Mouse (Mus musculus) layer of hippocampus, postnatal 10 days (tissue): ENCODE results near the gene Gm20605. TPM values are rescaled to one million over a fixed set of nuclear protein-coding genes. Genes with fewer than 3 reads are reported as not detected.
"Not testable (repeated sequence)": the region's sequence is repeated elsewhere in the genome, so short reads cannot be mapped to it uniquely, and the experiment has no call there.

Experiments used
- DNase-seq, 2 experiments: peaks; one replicate each; pipeline ENCODE4 v3.0.0; 2021; ENCODE audit warnings: low spot score in 2 of 2
- total RNA-seq, 2 experiments: library from RNA; stranded (reverse); gene quantifications; 2 replicates each; pipeline ENCODE4 v1.2.3; 2021

Gm20605 gene
- total RNA-seq, 2 experiments from 2014 or later: 8.7 to 8.9 TPM

DNA sequence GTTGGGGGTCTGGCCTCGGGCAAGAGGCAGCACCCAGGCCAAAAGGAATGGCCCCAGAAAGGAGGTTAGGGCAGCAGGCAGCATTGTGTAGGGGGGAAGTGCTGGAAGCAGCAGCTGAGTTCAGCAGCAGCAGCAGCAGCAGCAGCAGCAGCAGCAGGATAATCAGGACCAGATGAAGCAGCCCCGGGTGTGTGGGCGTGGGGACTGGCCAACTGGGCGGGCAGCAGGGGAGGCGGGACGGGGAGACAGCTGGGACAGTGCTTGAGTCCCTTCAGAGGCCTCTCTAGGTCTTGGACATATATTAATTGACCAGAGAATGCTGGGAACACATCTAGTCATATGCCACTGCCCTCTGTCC is 17.8 kb upstream of the Gm20605 start:
- DNase-seq: no peak

DNA sequence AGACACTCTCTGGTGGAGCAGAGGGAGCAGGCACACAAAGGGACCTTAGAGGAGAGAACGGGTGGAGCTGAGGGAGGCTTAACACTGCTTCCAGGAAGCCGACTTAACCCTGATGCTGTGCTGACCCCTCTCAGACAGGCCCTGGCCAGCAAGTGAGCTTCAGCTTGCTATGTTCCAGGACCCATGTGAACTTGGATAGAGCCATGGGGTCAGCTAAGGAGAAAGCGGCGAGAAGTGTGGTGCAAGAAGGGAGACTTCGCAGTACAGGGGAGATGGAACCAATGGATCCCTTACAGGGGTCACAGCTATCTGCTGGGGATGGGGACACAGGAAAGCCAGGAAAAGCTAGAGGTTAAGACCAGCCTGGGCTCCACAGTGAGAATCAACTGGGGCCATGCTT is 15.9 kb upstream of the Gm20605 start:
- DNase-seq: no peak

DNA sequence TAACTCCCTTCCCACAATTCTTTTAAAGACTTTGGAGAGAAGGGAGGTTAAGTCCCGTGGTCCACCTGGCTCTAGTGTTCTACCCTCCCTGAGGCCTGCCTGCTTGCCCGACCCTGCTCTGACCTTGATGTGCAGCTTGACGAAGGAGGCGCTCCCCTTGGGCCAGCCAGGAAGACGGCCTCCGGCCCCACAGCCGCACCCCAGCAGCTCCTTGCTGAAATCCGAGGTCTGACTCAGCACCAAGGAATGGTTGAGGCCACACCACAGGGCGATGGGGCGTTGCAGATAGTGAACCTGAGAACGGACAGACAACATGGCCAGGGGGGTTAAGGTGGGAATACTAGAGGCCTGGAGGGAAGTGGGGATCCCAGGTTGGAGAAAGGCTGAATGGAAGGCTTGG is 15.4 kb upstream of the Gm20605 start, which contains the start of gene Pcolce:
TSS of gene Pcolce (minus strand) at position 235 of the 400 bp plus-strand sequence.
- DNase-seq: no peak

DNA sequence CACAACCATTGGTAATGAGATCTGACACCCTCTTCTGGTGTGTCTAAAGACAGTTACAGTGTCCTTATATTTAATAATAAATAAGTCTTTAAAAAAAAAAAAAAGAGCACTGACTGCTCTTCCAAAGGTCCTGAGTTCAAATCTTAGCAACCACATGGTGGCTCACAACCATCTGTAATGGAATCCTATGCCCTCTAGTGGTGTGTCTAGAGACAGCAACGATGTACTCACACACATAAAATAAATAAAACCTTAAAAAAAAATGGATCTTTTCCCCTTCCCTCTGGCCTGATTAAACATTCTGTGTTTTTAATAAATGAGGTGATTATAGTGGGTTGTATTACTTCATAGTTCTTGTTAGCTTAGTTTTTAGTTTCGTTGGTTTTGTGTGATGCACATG is 14.1 kb upstream of the Gm20605 start:
- not testable (repeated sequence) for DNase-seq

DNA sequence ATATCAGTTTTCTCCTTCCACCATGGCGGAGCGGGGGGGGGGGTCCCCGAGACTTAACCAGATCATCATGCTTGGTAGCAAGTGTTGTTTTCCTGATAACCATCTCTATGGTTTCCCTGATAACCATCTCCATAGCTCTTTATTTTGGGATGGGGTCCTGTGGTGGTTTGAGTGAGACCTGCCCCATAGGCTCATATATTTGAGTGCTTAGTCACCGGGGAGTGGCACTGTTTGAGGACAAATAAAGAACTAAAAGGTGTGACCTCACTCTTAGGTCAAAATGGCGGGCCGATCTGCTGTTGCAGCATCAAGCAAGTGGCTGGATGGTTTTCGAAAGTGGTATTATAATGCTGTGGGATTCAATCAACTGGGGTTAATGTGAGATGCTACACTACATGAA is 13.6 kb upstream of the Gm20605 start:
- no peak for DNase-seq

DNA sequence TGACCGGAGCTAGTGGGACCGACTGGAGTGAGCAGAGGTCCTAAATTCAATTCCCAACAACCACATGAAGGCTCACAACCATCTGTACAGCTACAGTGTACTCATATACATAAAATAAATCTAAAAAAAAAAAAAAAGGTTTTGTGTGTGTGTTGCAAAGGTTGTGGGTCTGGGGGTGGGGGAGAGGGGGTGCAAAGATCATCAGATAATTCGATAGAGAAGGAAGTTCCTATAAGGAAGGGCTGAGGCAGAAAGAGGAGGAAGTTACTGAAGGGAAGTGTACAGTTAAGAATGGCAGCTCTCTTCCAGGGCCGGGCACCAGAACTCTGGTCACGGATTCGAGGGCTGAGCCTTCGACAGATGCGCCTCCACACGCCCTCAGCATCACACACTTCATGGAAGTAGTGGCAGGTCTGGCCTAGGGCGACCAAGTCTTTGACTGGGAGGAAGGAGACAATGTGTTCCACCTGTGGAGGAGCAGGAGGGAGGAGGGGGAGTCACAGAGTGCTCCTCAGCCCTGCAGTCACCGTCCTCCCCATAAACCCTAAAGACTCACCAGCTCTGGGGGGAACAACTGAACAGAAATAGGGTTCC is 4.9 kb upstream of the Gm20605 start:
- DNase-seq: no peak

DNA sequence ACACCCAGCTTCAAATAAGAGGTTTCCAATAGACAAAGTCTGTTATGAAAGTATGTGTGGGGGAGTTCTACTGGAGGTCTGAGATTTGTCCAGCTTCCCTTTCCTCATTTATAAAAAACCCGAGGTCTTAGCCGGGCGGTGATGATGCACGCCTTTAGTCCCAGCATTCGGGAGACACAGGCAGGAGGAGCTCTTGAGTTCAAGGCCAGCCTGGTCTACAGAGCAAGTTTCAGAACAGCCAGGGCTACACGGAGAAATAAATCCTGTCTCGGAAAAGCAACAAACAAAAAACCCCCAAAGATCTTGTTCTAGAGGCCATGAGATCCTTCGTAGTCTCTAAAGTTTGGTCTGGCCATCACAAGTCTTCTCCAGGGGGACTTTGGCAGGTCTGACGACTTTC is 984 bp upstream of the Gm20605 start:
- DNase-seq: no peak

DNA sequence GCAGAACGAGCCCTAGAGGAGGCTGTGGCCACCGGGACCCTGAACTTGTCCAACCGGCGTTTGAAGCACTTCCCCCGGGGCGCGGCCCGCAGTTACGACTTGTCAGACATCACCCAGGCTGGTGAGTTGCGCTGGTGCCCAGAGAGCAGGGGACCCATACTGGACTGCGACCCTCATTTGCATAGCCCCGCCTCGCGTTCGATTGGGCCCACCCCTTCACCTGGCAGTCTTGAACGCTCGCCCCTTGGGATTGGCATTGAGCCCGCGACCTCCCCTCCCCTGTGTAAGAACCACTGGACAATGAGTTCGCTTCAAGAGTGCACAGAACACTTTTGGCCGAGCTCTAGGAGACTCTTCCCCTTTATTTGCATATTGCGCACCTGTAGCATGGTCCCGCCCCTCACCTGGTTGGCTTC is 339 bp downstream of the Gm20605 start:
- DNase-seq: no peak

DNA sequence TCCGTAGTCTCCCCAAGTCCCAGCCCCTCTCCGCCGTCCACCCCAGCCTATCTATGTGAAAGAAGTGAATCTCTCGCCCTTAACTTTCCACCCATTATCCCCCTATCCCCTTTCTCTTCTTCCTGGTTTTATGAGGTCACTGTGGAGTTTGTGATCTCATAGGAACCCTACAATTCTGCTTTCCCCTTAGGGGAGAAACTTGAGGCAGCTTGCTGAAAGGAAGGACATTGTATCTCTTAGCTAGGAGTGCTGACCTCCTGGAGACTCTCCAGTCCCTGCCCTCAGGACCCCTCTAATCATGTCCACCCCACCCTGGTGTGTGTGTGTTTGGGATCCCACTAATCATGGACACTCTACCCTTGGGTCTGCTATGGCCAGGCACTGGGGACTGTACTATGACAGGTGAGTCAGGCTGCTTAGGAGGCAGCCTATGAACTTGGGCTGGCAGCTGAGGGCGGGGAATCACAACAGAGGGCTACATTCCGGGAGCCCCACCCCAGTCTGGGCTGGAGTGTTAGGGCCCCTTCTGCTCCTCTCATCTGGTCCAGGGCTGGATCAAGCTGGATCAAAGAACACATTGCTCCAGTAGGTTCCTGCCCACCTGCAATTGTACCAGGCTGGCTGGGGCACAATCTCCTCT is 1.1 kb downstream of the Gm20605 start:
- no peak for DNase-seq

DNA sequence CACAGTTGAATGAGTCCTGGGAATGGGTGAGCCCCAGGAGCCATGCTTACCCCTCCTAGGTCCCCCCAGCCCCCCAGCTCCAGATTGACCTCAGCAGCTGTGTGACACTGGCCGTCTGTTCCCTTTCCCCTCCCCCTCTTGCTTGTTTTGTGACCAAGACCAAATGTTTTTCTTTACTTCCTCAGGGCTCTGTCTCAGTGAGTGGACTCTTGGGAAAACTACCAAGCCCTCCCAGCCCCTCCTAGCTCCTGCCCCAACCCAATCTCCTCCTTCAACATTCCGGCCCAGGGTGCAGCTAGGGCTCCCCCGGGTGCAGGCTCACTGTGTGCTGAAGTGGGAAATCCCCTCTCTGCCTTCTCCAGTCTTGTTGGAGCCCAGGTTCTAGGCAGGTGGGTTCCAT is 1.6 kb downstream of the Gm20605 start:
- DNase-seq: no peak

DNA sequence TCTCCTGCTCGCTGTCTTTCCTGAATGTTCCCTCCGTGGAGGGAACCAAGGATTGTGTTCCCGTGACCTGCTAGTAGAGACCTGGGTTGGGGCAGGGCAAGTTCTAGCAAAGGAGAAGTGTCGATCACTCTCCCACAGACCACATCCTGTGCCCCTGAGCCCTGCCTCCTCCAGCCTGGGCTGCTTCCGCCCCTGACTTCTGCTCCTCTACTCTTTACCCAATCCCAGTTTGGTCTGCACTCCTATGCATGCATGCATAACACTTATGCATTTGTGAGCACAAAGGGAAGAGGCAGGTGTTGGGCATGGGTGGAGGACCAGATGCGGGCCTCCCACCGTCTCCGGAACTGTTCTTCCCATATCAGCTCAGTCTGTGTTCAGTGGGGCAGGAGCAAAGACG is 2.2 kb downstream of the Gm20605 start:
- DNase-seq: no peak

DNA sequence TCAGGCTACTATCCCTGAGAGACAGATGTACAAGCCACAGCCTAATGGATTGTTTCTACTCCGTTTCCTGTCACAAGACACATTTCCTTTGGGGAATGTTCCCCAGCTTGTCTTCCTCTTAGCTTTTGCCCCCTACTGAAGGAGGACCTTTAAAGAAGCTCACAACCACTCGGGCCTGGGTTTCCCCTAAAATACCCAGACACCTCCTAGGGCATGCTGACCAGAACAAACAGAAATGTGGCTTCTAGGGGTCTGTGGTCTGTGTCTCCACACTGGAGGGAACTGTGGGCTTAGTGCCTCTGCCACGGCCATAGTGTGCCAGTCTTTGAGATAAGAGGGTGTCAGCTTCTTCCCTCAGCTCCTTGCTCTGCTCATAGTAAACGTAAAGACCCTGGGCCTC is 2.6 kb downstream of the Gm20605 start:
- no peak for DNase-seq

DNA sequence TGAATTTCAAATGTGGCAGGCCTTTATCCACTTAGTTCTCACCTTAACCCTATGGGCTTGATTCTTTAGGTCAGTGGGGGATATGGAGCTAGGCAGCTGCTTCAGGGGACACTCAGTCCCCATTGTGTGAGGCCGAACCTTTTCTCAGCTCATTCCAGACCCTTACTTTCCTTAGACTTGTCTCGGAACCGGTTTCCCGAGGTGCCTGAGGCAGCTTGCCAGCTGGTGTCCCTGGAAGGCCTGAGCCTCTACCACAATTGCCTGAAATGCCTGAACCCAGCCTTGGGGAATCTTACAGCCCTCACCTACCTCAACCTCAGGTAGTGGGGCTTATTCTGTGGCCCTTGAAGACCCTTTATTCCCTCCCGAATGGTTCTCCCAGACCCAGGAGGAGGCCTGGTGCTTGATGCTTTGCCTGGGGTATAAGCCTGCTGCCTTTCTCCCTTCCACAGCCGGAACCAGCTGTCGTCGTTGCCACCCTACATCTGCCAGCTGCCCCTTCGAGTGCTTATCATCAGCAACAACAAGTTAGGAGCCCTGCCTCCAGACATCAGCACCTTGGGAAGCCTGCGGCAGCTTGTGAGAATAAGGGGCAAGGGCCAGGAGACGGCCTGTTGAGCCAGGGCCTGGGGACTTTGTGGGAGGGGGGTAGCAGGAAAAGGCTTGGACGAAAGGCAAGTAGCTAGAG is 4.6 kb downstream of the Gm20605 start:
- no peak for DNase-seq

DNA sequence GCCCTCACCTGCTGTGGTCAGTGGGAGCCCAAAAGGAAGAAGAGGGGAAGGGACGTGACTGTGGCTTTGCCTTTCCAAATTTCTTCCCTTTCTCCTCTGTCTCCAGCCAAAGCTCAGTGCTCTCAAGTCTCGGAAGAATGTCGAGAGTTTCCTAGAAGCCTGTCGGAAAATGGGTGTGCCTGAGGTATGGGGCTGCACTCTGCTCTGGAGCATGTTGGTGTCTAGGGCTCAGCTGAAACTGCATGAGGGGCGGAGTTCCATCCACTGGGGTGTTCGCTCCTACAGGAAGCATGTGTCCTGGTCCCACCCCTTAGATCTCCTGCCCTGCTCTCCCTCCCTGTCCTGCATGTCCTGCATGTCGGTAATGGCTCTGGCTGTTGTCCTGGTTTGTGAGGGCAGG is 10.5 kb downstream of the Gm20605 start:
- no peak for DNase-seq

DNA sequence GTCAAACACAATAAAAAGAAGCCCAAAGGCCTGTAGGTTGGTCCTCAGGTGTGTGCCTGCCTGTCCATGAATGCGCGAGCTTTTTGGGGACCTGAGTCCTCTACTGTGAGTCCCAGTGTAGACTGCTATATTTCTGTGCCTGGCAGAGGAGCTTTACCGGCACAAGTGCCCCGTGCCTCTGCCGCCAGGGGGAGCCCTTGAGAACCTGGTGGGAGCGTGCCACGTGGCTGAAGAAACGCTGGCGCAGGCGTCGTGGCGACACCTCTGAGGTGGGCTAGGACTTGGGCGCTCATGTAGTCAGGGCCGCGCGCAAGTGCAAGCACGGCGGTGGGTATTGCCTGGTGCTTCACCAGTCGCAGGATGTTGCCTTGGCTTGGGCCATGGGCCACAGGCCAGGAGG is 12.1 kb downstream of the Gm20605 start, which contains the start of gene Sap25:
TSS of gene Sap25 (plus strand) at position 281 of the 400 bp plus-strand sequence.
- DNase-seq: no peak

DNA sequence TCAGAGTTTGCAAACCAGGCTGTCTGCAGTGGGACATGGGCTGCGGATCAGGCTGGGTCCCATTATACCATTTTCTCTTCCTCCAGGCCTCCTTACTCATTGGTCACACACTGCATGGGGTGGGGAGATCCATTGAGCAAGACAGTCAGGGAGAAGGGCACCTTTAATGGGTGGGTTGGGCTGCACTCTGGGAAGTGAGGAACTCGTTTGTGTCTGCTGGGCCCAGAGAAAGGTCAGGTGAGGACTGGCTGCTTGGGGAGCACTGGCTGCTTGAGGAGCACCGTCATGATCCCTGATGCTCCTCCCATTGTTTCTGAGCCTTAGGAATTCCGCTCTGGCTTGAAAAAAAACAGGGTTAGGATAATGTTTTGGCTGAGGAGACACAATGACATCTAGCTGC is 13.9 kb downstream of the Gm20605 start:
- no peak for DNase-seq

DNA sequence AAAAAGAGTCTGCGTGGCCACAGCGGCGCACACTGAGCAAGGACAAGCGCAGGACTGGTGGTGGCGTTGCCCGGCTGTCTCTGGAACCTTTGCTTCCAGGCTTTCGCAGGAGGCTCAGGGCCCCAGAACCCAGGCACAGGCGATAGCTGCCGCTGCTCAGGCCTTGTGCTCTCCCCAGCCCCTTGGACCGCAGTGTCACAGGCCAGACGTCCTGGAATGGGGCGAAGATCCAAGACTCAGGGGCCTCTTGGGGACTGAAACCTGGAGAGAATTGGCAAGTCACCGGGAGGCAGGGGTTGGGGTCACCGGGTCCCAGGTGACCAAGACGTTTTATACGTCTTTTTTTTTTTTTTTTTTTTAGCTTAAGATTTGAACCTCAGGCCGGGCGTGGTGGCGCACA is 15.5 kb downstream of the Gm20605 start:
- no peak for DNase-seq

DNA sequence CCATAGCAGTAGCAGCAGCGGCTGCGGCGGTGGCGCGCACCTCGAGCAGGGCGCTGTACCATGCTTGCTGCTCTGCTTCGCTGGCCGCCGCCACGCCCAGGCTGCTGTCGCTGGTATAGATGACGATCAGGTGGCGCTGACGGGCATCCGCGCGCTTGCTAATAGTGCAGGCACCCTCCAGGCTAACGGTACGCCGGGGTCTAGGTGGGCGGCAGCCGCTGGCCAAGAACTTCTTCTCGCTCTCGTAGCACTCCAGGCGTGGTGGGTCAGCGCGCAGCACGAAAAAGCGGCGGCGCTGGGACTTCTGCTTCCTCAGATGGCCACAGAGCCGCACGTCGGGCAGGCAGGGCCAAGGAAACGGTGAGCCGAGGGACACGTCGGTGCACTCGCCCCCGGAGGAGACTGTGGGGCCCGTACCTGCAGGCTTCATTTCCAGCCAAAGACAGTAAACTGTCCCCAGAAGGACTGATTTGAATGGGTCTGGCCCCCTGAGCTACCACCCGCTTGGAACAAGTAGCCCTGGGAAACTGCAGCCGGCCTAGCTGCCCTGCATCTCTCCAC is 16.2 kb downstream of the Gm20605 start:
- DNase-seq: no peak

DNA sequence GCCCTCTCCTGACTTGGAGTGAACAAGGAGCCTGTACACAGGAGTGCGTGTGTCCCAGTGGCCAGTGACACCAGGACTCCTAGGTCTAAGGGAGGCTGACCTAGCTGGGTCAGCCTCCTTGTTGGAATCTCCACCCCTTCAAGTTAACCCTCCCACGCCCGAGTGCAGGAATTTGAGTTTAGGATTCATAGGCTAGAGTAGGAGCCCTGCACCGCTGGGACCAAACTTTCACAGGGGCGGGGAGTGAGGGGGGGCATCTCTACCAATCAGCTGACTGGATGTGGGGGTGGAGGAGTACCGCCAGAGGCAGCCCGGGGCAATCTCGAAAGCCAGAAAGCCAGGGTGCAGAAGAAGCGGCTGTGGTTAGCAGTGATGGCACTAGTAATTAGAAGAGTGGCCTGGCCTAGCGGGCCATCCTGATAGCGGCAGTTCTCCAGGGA is 16.7 kb downstream of the Gm20605 start, which contains the start of gene Irs3:
TSS of gene Irs3 (minus strand) at position 63 of the 440 bp plus-strand sequence.
- DNase-seq: no peak

DNA sequence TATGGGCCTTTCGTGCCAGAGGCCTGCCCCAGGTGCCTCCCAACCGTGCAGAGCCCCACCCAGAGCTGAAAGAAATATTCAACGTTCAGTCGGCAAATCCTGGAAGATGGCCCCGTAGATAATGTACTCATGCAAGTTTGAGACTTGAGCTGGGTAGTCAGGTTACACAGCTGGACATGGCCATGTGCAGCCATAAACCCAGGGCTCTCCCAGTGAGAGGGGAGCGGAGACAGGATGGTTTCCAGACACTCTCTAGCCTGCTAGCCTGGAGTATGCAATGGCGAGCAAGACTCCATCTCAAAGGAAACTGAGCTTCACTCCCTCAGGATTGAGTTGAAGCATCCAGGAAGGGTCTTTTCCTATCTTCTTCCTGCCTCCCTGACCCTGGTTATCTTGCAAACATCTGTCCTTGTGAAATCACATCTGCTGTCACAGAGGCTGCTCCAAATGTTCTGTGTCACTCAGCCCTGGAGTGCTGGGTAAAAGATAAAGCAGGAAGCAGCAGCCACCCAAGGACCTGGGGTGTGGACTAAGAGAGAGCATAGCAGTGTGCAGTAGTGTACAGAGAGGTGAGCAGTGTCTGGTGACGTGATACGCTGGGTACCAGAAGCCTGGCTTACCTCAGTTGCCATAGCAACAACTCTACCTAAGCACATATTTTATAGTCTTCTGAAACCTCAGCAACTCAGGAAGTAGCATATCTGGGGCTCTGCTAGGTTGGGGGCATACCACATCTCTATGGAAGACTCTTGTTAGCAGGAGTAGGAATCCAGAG is 19.0 kb downstream of the Gm20605 start:
- DNase-seq: no peak

DNA sequence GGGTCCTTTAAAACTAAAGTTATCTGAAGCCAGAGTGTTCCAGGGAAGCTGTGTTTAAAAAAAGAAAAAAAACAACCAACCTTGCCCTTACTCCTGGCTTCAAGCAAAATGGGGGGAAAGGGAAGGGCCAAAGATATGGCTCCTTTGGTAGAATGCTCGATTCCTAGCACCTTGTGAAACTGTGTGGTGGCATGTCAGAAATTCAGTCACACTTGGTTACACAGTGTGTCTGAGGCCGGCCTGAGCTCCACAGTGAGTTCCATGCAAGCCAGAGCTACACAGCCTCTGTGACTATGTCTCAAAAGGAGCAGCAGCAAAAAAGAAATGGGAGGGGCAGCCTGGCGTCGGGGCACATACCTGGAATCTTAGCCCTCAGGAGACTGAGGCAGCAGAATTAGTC is 20.3 kb downstream of the Gm20605 start:
- no peak for DNase-seq
